Mouse (Mus musculus) lung, embryonic 15.5 days (tissue): ENCODE measurements around the gene Rnf38. TPM values are rescaled to one million over a fixed set of nuclear protein-coding genes. Genes with fewer than 3 reads are reported as not detected.

Source experiments
- ATAC-seq: fragments of 200-750 bp; cut with Nextera tagmentation; 2 replicates; pipeline ENCODE4 v1.8.0; 2017; ENCODE audit warnings: moderate number of reproducible peaks, borderline replicate concordance; ENCODE audit not compliant: low FRiP score, low TSS enrichment; ENCODE audit errors: extremely low read depth
- H3K27ac ChIP-seq: fragments of 300-500 bp; sonication (generic); 2 replicates; pipeline ENCODE4 v1.5.1; 2015; ENCODE audit warnings: moderate library complexity, mild to moderate bottlenecking, inconsistent platforms
- H3K27me3 ChIP-seq: fragments of 300-500 bp; sonication (generic); 2 replicates; pipeline ENCODE4 v1.6.1; 2015; ENCODE audit warnings: inconsistent platforms
- H3K36me3 ChIP-seq: fragments of 300-500 bp; sonication (generic); 2 replicates; pipeline ENCODE4 v1.6.1; 2015; ENCODE audit warnings: inconsistent platforms
- H3K4me1 ChIP-seq: fragments of 300-500 bp; sonication (generic); 2 replicates; pipeline ENCODE4 v1.6.1; 2015; ENCODE audit warnings: inconsistent platforms
- H3K4me2 ChIP-seq: fragments of 300-500 bp; sonication (generic); 2 replicates; pipeline ENCODE4 v1.6.1; 2015; ENCODE audit warnings: inconsistent platforms, mild to moderate bottlenecking, moderate library complexity
- H3K4me3 ChIP-seq: fragments of 300-500 bp; sonication (generic); 2 replicates; pipeline ENCODE4 v1.5.1; 2015; ENCODE audit warnings: mild to moderate bottlenecking, inconsistent platforms
- H3K9ac ChIP-seq: fragments of 300-500 bp; sonication (generic); 2 replicates; pipeline ENCODE4 v1.6.1; 2015; ENCODE audit warnings: inconsistent platforms
- H3K9me3 ChIP-seq: fragments of 300-500 bp; sonication (generic); 2 replicates; pipeline ENCODE4 v1.6.1; 2016; ENCODE audit warnings: inconsistent platforms
- WGBS: fragments of 180-500 bp; shearing (Covaris S2); methylation state at CpG from one replicate; pipeline ENCODE4 v1.1.7; 2015; 5-methylcytosine and 5-hydroxymethylcytosine counted together
- polyA plus RNA-seq: library from polyadenylated mRNA; unstranded; fragments of >200 nt; fragmentation: Nextera tagmentation; extraction: Ambion mirVana; gene quantifications from 2 replicates; pipeline ENCODE4 v1.2.1, GENCODE M21; 2015

Rnf38 gene
- polyA plus RNA-seq, 1 experiment from 2014 or later, result 19.4 TPM

- H3K9ac ChIP-seq, result no peak overlapping the region
- no peaks in the 10 kb centered on the region for H3K36me3 ChIP-seq
- no peak overlapping the region for H3K4me3 ChIP-seq
- H3K4me1 ChIP-seq, result no peaks in the 10 kb centered on the region
- H3K9me3 ChIP-seq, result no peaks in the 10 kb centered on the region
- H3K27ac ChIP-seq, result no peak overlapping the region
- ATAC-seq, result no peak
- no peaks in the 10 kb centered on the region for H3K27me3 ChIP-seq
- WGBS, result 83% methylated on average over 1 of the region's 1 CpGs
- no peak overlapping the region for H3K4me2 ChIP-seq
Observed at GRCm38 (mm10) chr4:44199968-44200367, 33.6 kb downstream of the Rnf38 start.

- no peaks in the 10 kb centered on the region for H3K27me3 ChIP-seq
- H3K27ac ChIP-seq, result no peak overlapping the region
- no peak overlapping the region for H3K4me2 ChIP-seq
- H3K4me3 ChIP-seq, result no peak overlapping the region
- ATAC-seq, result no peak
- no peaks in the 10 kb centered on the region for H3K36me3 ChIP-seq
- no peaks in the 10 kb centered on the region for H3K4me1 ChIP-seq
- H3K9ac ChIP-seq, result no peak overlapping the region
- 78% methylated on average over 10 of the region's 10 CpGs for WGBS
- no peaks in the 10 kb centered on the region for H3K9me3 ChIP-seq
Observed at GRCm38 (mm10) chr4:44187431-44187830, 46.2 kb downstream of the Rnf38 start.

GRCm38 (mm10) chr4:44183862-44184261 lies 49.7 kb downstream of the Rnf38 start:
- H3K4me1 ChIP-seq, result no peaks in the 10 kb centered on the region

GRCm38 (mm10) chr4:44179748-44180147 lies 53.8 kb downstream of the Rnf38 start:
- no peak overlapping the region for H3K4me2 ChIP-seq
- H3K4me3 ChIP-seq, result no peak overlapping the region
- no peaks in the 10 kb centered on the region for H3K36me3 ChIP-seq
- no peaks in the 10 kb centered on the region for H3K9me3 ChIP-seq
- no peak overlapping the region for H3K9ac ChIP-seq
- 50% methylated on average over 5 of the region's 5 CpGs for WGBS
- H3K4me1 ChIP-seq, result no peaks in the 10 kb centered on the region
- H3K27ac ChIP-seq, result no peak overlapping the region
- no peaks in the 10 kb centered on the region for H3K27me3 ChIP-seq
- ATAC-seq, result no peak

More at GRCm38 (mm10) chr4:44183862-44184261, 49.7 kb downstream of the Rnf38 start:
- no peaks in the 10 kb centered on the region for H3K9me3 ChIP-seq
- H3K36me3 ChIP-seq, result no peaks in the 10 kb centered on the region
- no peak overlapping the region for H3K27ac ChIP-seq
- no peak overlapping the region for H3K4me3 ChIP-seq
- ATAC-seq, result no peak
- no peaks in the 10 kb centered on the region for H3K27me3 ChIP-seq
- no peak overlapping the region for H3K9ac ChIP-seq
- WGBS, result 20% methylated on average over 1 of the region's 1 CpGs
- no peak overlapping the region for H3K4me2 ChIP-seq

GRCm38 (mm10) chr4:44173177-44173576 lies 60.4 kb downstream of the Rnf38 start:
- Histone ChIP-seq H3K27ac (no peak overlapping the region), H3K9ac (no peak overlapping the region), H3K9me3 (no peaks in the 10 kb centered on the region), H3K36me3 (no peaks in the 10 kb centered on the region), H3K4me2 (no peak overlapping the region), H3K4me1 (peaks cover 9% of the 10 kb centered on the region), H3K27me3 (no peaks in the 10 kb centered on the region), H3K4me3 (no peak overlapping the region)
- WGBS, result 0% methylated on average over 1 of the region's 1 CpGs
- no peak for ATAC-seq

GRCm38 (mm10) chr4:44172676-44173075 lies 60.9 kb downstream of the Rnf38 start:
- H3K9me3 ChIP-seq, result no peaks in the 10 kb centered on the region
- H3K4me3 ChIP-seq, result no peak overlapping the region
- no peak for ATAC-seq
- H3K4me2 ChIP-seq, result no peak overlapping the region
- no peak overlapping the region for H3K9ac ChIP-seq
- H3K36me3 ChIP-seq, result no peaks in the 10 kb centered on the region
- H3K4me1 ChIP-seq, result peaks cover 9% of the 10 kb centered on the region
- H3K27me3 ChIP-seq, result no peaks in the 10 kb centered on the region
- H3K27ac ChIP-seq, result no peak overlapping the region
- 57% methylated on average over 5 of the region's 5 CpGs for WGBS

GRCm38 (mm10) chr4:44169884-44170283 lies 63.7 kb downstream of the Rnf38 start:
- peaks cover 20% of the 10 kb centered on the region for H3K4me1 ChIP-seq
- H3K9me3 ChIP-seq, result no peaks in the 10 kb centered on the region
- ATAC-seq, result no peak
- no peak overlapping the region for H3K4me2 ChIP-seq
- H3K4me3 ChIP-seq, result no peak overlapping the region
- WGBS, result 77% methylated on average over 3 of the region's 3 CpGs
- no peak overlapping the region for H3K27ac ChIP-seq
- H3K27me3 ChIP-seq, result no peaks in the 10 kb centered on the region
- H3K9ac ChIP-seq, result no peak overlapping the region
- H3K36me3 ChIP-seq, result no peaks in the 10 kb centered on the region

GRCm38 (mm10) chr4:44168816-44169215 lies 64.8 kb downstream of the Rnf38 start:
- Histone ChIP-seq H3K4me1 (peaks cover 25% of the 10 kb centered on the region), H3K27ac (peak overlapping the region; percentile 57)
- WGBS, result 3% methylated on average over 7 of the region's 7 CpGs

GRCm38 (mm10) chr4:44168231-44168647 lies 65.3 kb downstream of the Rnf38 start:
- H3K9ac ChIP-seq, result peak overlapping the region; percentile 41

More at GRCm38 (mm10) chr4:44168816-44169215, 64.8 kb downstream of the Rnf38 start:
- ATAC-seq, result no peak
- H3K9ac ChIP-seq, result peak overlapping the region; percentile 41; the same call in 1 of the 2 replicates
- no peaks in the 10 kb centered on the region for H3K36me3 ChIP-seq
- peak overlapping the region; percentile 52 for H3K4me3 ChIP-seq
- H3K9me3 ChIP-seq, result no peaks in the 10 kb centered on the region
- peak overlapping the region; percentile 65 for H3K4me2 ChIP-seq
- H3K27me3 ChIP-seq, result no peaks in the 10 kb centered on the region

GRCm38 (mm10) chr4:44167397-44168121 lies 66.0 kb downstream of the Rnf38 start:
- Histone ChIP-seq H3K9me3 (no peaks in the 10 kb centered on the region), H3K9ac (peak overlapping the region; percentile 79), H3K4me1 (peaks cover 25% of the 10 kb centered on the region), H3K4me2 (peak overlapping the region; percentile 45), H3K4me3 (peak overlapping the region; percentile 72), H3K27ac (peak overlapping the region; percentile 98), H3K36me3 (no peaks in the 10 kb centered on the region), H3K27me3 (no peaks in the 10 kb centered on the region)
- under 1% methylated on average over 92 of the region's 95 CpGs for WGBS
- ATAC-seq, result peak; percentile 91

More at GRCm38 (mm10) chr4:44168231-44168647, 65.3 kb downstream of the Rnf38 start:
- peak; percentile 91 for ATAC-seq
- Histone ChIP-seq H3K4me3 (peak overlapping the region; percentile 52), H3K4me1 (peaks cover 25% of the 10 kb centered on the region), H3K27ac (peak overlapping the region; percentile 57), H3K27me3 (no peaks in the 10 kb centered on the region), H3K36me3 (no peaks in the 10 kb centered on the region), H3K9me3 (no peaks in the 10 kb centered on the region), H3K4me2 (peak overlapping the region; percentile 65)
- WGBS, result 1% methylated on average over 29 of the region's 34 CpGs

- WGBS, result 1% methylated on average over 20 of the region's 20 CpGs
- Histone ChIP-seq H3K4me2 (peak overlapping the region; percentile 45), H3K36me3 (no peaks in the 10 kb centered on the region), H3K4me1 (peaks cover 30% of the 10 kb centered on the region), H3K9me3 (no peaks in the 10 kb centered on the region), H3K4me3 (peak overlapping the region; percentile 72), H3K9ac (peak overlapping the region; percentile 79), H3K27me3 (no peaks in the 10 kb centered on the region), H3K27ac (peak overlapping the region; percentile 98)
- no peak for ATAC-seq
Observed at GRCm38 (mm10) chr4:44166702-44167396, 66.7 kb downstream of the Rnf38 start.

GRCm38 (mm10) chr4:44164621-44165020 lies 69.0 kb downstream of the Rnf38 start:
- H3K4me3 ChIP-seq, result no peak overlapping the region
- no peak overlapping the region for H3K4me2 ChIP-seq

More at GRCm38 (mm10) chr4:44164621-44165020, 69.0 kb downstream of the Rnf38 start:
- H3K27ac ChIP-seq, result no peak overlapping the region
- WGBS, result 61% methylated on average over 5 of the region's 5 CpGs
- H3K36me3 ChIP-seq, result no peaks in the 10 kb centered on the region
- peaks cover 47% of the 10 kb centered on the region for H3K4me1 ChIP-seq
- H3K9ac ChIP-seq, result no peak overlapping the region
- no peaks in the 10 kb centered on the region for H3K9me3 ChIP-seq
- H3K27me3 ChIP-seq, result no peaks in the 10 kb centered on the region
- no peak for ATAC-seq
